Mouse (Mus musculus): ENCODE results near the gene Shroom1. TPM values are rescaled to one million over a fixed set of nuclear protein-coding genes. Genes with fewer than 3 reads are reported as not detected.

Gene Shroom1
- polyA plus RNA-seq, 1 experiment from 2014 or later: 1.9 TPM

DNA sequence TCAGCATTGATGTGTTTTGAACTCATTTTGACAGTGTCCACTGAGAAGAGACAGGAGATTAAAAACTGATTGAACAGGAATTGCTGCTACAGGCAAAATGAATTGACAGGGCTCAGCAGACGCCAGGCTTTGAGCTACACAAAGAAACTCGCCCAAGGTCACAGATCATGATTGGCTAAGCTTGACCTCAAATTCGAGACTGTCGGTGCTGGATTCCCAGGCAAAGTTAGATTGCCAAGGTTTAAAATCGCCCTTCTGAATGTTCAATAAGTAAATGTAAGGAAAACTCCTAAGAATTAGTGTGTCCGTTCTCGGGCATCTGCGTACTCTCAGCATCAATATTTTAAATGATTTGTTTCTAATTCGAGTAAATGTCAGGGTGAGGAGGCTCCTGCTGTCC lies 32.4 kb downstream of the Shroom1 start:
- Histone ChIP-seq H3K9ac (replicated peaks; ENCODE audit: low read length) (no peak overlapping the region), H3K27ac (replicated peaks; ENCODE audit: low read depth, low read length) (no peak overlapping the region), H3K27me3 (ENCODE audit: control insufficient read depth, insufficient read depth, low read length) (peaks cover 48% of the 10 kb centered on the region), H3K4me3 (replicated peaks; ENCODE audit: low read depth, low read length) (no peak overlapping the region), H3K9me3 (ENCODE audit: control insufficient read depth, low read length) (no peaks in the 10 kb centered on the region), H3K4me2 (ENCODE audit: low read length) (no peak overlapping the region), H3K4me1 (ENCODE audit: control insufficient read depth, insufficient read depth, low read length) (peaks cover 10% of the 10 kb centered on the region; the same call in 1 of the 2 replicates), H3K36me3 (ENCODE audit: control insufficient read depth, insufficient read depth, low read length) (no peaks in the 10 kb centered on the region)
- ATAC-seq (ENCODE audit: low FRiP score, low TSS enrichment) (no peak), DNase-seq (no peak)
- WGBS: 41% methylated on average over 9 of the region's 9 CpGs

DNA sequence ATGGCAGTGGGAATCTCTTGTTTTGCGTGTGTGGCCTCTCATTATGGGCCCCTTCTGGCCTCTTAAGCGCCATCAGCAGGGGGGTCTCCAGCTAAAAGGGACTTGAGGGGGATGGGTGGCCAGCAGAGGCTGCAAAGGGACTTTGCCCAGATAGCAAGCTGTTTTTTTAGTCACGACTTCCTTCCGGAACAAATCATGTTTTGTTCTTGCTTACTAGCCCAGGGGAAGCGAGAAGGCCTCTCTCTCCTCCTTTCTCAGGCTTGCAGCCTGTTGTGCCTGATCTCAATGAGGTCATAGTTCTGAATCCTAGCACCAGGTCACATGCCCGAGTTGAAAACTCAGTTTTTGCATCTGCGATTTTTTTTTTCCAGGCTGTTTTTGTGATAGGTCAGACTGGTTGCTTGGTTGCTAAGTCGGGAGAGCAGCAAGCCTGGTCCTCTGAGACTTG lies 35.0 kb downstream of the Shroom1 start:
- Histone ChIP-seq H3K4me2 (ENCODE audit: low read length) (no peak overlapping the region), H3K4me1 (ENCODE audit: control insufficient read depth, insufficient read depth, low read length) (peaks cover 7% of the 10 kb centered on the region; the same call in 1 of the 2 replicates), H3K9me3 (ENCODE audit: control insufficient read depth, low read length) (no peaks in the 10 kb centered on the region), H3K9ac (replicated peaks; ENCODE audit: low read length) (0 out of 2 replicates have a peak overlapping the region, but pooled peaks have one; percentile 1), H3K4me3 (replicated peaks; ENCODE audit: low read depth, low read length) (no peak overlapping the region), H3K27ac (replicated peaks; ENCODE audit: low read depth, low read length) (no peak overlapping the region), H3K36me3 (ENCODE audit: control insufficient read depth, insufficient read depth, low read length) (no peaks in the 10 kb centered on the region), H3K27me3 (ENCODE audit: control insufficient read depth, insufficient read depth, low read length) (peaks cover 35% of the 10 kb centered on the region)
- peak; percentile 66 for DNase-seq
- ATAC-seq (ENCODE audit: low FRiP score, low TSS enrichment): no peak
- WGBS: 1% methylated on average over 8 of the region's 8 CpGs

DNA sequence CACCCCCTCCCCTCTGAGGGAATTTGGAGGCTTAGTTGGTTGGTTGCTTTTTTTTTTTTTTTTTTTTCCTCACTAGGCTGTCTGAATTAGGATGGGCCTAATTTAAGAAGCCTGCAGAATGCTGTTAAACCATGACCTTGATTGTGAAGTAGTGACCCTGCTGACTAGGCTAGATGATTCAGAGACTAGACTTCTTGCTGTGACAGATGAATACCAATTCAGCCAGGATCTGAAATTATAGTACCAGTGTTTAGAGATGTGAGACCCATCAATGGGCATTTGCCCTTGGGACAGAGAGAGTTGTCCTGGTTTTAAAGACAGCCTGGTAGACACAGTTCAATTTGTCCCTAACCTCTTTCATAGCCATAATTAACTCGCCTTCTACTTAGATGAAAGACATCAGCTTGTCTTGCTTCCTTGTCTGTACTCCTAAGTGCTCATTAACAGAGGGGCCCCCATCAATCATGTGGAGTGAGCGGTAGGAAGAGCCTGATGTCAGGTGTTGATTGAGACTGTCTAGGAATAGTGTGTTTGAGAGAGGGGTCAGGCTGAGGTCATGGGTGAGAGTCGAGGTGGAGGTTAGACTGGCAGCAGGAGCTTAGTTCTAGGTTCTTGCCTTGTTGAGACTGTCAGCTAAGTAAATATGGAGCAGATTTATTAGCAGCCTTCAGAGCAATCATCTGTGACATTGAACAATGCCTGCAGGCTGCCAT lies 36.4 kb downstream of the Shroom1 start:
- peaks cover 27% of the 10 kb centered on the region for H3K27me3 ChIP-seq (ENCODE audit: control insufficient read depth, insufficient read depth, low read length)
- no peaks in the 10 kb centered on the region for H3K4me1 ChIP-seq (ENCODE audit: control insufficient read depth, insufficient read depth, low read length)
- DNase-seq (no peak), ATAC-seq (ENCODE audit: low FRiP score, low TSS enrichment) (no peak)
- H3K4me3 ChIP-seq (replicated peaks; ENCODE audit: low read depth, low read length): no peak overlapping the region
- H3K27ac ChIP-seq (replicated peaks; ENCODE audit: low read depth, low read length): no peak overlapping the region
- H3K36me3 ChIP-seq (ENCODE audit: control insufficient read depth, insufficient read depth, low read length): no peaks in the 10 kb centered on the region
- no peak overlapping the region for H3K4me2 ChIP-seq (ENCODE audit: low read length)
- H3K9me3 ChIP-seq (ENCODE audit: control insufficient read depth, low read length): no peaks in the 10 kb centered on the region
- no peak overlapping the region for H3K9ac ChIP-seq (replicated peaks; ENCODE audit: low read length)
- 30% methylated on average over 3 of the region's 3 CpGs for WGBS

- Histone ChIP-seq H3K27ac (replicated peaks; ENCODE audit: low read depth, low read length) (no peak overlapping the region), H3K4me3 (replicated peaks; ENCODE audit: low read depth, low read length) (no peak overlapping the region), H3K36me3 (ENCODE audit: control insufficient read depth, insufficient read depth, low read length) (no peaks in the 10 kb centered on the region), H3K27me3 (ENCODE audit: control insufficient read depth, insufficient read depth, low read length) (peaks cover 18% of the 10 kb centered on the region; the same call in 1 of the 2 replicates), H3K4me2 (ENCODE audit: low read length) (no peak overlapping the region), H3K4me1 (ENCODE audit: control insufficient read depth, insufficient read depth, low read length) (no peaks in the 10 kb centered on the region), H3K9me3 (ENCODE audit: control insufficient read depth, low read length) (no peaks in the 10 kb centered on the region), H3K9ac (replicated peaks; ENCODE audit: low read length) (no peak overlapping the region)
- DNase-seq: peak; percentile 40
- ATAC-seq (ENCODE audit: low FRiP score, low TSS enrichment): no peak
- WGBS: 8% methylated on average over 6 of the region's 6 CpGs
These were observed 38.4 kb downstream of the Shroom1 start for GRCm38 (mm10) chr11:53495417-53495816.

DNA sequence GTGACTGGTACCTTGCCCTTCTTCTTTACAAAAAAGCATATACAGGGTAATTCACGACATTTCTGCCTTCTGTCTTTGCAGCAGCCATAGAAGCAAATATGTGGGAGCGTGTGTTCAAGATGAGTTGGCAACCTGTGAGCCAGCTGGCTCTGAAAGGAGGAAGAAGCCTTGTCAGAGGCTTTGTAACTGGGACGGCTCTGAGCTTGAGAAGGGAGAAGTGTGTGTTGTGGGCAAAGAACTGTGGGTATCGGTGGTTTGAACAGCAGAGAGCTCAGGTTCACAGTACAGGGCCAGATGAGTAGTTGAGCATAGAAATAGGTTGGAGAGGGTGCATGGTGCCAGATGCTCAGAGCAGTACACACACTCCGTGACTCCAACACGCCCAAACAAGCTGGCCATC lies 39.9 kb downstream of the Shroom1 start:
- H3K36me3 ChIP-seq (ENCODE audit: control insufficient read depth, insufficient read depth, low read length): no peaks in the 10 kb centered on the region
- DNase-seq: no peak
- H3K4me2 ChIP-seq (ENCODE audit: low read length): no peak overlapping the region
- no peak overlapping the region for H3K4me3 ChIP-seq (replicated peaks; ENCODE audit: low read depth, low read length)
- WGBS: 79% methylated on average over 6 of the region's 6 CpGs
- H3K9me3 ChIP-seq (ENCODE audit: control insufficient read depth, low read length): no peaks in the 10 kb centered on the region
- ATAC-seq (ENCODE audit: low FRiP score, low TSS enrichment): no peak
- no peak overlapping the region for H3K9ac ChIP-seq (replicated peaks; ENCODE audit: low read length)
- H3K27ac ChIP-seq (replicated peaks; ENCODE audit: low read depth, low read length): no peak overlapping the region
- peaks cover 14% of the 10 kb centered on the region; the same call in 1 of the 2 replicates for H3K27me3 ChIP-seq (ENCODE audit: control insufficient read depth, insufficient read depth, low read length)
- no peaks in the 10 kb centered on the region for H3K4me1 ChIP-seq (ENCODE audit: control insufficient read depth, insufficient read depth, low read length)

DNA sequence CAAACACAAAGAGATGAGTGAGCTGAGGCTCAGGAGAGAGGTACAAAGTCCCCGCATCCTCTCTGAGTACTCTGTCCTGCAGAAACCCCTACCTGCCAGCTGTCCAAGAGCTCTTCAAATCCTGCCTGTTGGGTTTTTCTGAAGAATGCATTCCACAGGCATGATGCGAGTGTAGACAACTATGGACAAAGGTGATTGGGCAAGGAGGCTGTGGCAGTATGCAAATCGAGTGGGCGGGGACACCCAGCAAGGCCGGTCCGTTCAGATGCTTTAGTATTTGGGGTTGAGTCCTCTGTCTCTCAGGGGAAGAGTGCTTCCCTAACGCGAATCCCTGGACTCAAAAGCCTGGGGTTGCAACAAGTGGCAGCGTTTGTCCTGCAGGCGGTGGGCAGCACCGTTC lies 43.6 kb downstream of the Shroom1 start:
- H3K4me3 ChIP-seq (replicated peaks; ENCODE audit: low read depth, low read length): no peak overlapping the region
- no peaks in the 10 kb centered on the region for H3K9me3 ChIP-seq (ENCODE audit: control insufficient read depth, low read length)
- peaks cover 11% of the 10 kb centered on the region; the same call in 1 of the 2 replicates for H3K27me3 ChIP-seq (ENCODE audit: control insufficient read depth, insufficient read depth, low read length)
- ATAC-seq (ENCODE audit: low FRiP score, low TSS enrichment) (no peak), DNase-seq (no peak)
- H3K4me2 ChIP-seq (ENCODE audit: low read length): no peak overlapping the region
- WGBS: 11% methylated on average over 11 of the region's 11 CpGs
- no peaks in the 10 kb centered on the region for H3K4me1 ChIP-seq (ENCODE audit: control insufficient read depth, insufficient read depth, low read length)
- H3K27ac ChIP-seq (replicated peaks; ENCODE audit: low read depth, low read length): no peak overlapping the region
- H3K9ac ChIP-seq (replicated peaks; ENCODE audit: low read length): no peak overlapping the region
- no peaks in the 10 kb centered on the region for H3K36me3 ChIP-seq (ENCODE audit: control insufficient read depth, insufficient read depth, low read length)

DNA sequence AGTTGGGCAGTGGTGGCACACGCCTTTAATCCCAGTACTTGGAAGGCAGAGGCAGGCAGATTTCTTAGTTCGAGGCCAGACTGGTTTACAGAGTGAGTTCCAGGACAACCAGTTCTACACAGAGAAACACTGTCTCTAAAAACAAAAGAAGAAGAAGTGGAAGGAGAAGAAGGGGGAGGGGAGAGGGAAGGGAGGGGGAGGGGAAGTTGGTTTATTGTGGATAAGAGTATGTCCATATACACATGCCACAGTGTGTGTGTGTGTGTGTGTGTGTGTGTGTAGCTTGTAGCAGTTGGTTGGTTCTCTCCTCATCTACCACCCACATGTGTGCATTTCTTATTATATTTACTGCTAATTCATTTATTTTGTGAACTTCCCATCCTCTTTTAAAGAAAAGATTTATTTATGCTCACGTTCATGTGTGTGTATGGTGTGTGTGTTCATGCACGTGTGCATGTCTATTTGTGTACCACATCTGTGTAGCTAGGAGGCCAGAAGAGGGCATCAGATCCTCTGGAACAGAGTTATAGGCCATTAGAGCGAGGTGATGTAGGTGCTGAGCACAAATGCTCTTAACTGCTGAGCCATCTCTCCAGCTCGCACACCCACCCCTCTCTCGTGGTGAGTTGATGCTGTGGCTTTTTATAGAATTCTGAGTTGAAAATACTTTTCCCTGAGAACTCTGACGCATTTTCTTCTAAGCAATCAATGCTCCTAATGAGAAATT lies 45.2 kb downstream of the Shroom1 start:
- H3K4me3 ChIP-seq (replicated peaks; ENCODE audit: low read depth, low read length): no peak overlapping the region
- no peak overlapping the region for H3K9ac ChIP-seq (replicated peaks; ENCODE audit: low read length)
- ATAC-seq (ENCODE audit: low FRiP score, low TSS enrichment): no peak
- no peaks in the 10 kb centered on the region for H3K9me3 ChIP-seq (ENCODE audit: control insufficient read depth, low read length)
- H3K4me2 ChIP-seq (ENCODE audit: low read length): no peak overlapping the region
- H3K36me3 ChIP-seq (ENCODE audit: control insufficient read depth, insufficient read depth, low read length): no peaks in the 10 kb centered on the region
- DNase-seq: no peak
- H3K27me3 ChIP-seq (ENCODE audit: control insufficient read depth, insufficient read depth, low read length): peaks cover 4% of the 10 kb centered on the region; the same call in 1 of the 2 replicates
- no peaks in the 10 kb centered on the region for H3K4me1 ChIP-seq (ENCODE audit: control insufficient read depth, insufficient read depth, low read length)
- no peak overlapping the region for H3K27ac ChIP-seq (replicated peaks; ENCODE audit: low read depth, low read length)
- 82% methylated on average over 8 of the region's 8 CpGs for WGBS

- 89% methylated on average over 5 of the region's 5 CpGs for WGBS
- no peak for DNase-seq
- Histone ChIP-seq H3K9ac (replicated peaks; ENCODE audit: low read length) (no peak overlapping the region), H3K27me3 (ENCODE audit: control insufficient read depth, insufficient read depth, low read length) (no peaks in the 10 kb centered on the region; the same call in 1 of the 2 replicates), H3K4me1 (ENCODE audit: control insufficient read depth, insufficient read depth, low read length) (no peaks in the 10 kb centered on the region), H3K4me2 (ENCODE audit: low read length) (no peak overlapping the region), H3K36me3 (ENCODE audit: control insufficient read depth, insufficient read depth, low read length) (no peaks in the 10 kb centered on the region), H3K4me3 (replicated peaks; ENCODE audit: low read depth, low read length) (no peak overlapping the region), H3K27ac (replicated peaks; ENCODE audit: low read depth, low read length) (no peak overlapping the region), H3K9me3 (ENCODE audit: control insufficient read depth, low read length) (no peaks in the 10 kb centered on the region)
- no peak for ATAC-seq (ENCODE audit: low FRiP score, low TSS enrichment)
These were observed 46.7 kb downstream of the Shroom1 start for GRCm38 (mm10) chr11:53503738-53504137.
